Mouse (Mus musculus): ENCODE data around the gene Dnah10. TPM values are rescaled to one million over a fixed set of nuclear protein-coding genes. Genes with fewer than 3 reads are reported as not detected.

Dnah10 gene
- total RNA-seq, 2 experiments from 2014 or later = 0.60 to 1.1 TPM

DNA sequence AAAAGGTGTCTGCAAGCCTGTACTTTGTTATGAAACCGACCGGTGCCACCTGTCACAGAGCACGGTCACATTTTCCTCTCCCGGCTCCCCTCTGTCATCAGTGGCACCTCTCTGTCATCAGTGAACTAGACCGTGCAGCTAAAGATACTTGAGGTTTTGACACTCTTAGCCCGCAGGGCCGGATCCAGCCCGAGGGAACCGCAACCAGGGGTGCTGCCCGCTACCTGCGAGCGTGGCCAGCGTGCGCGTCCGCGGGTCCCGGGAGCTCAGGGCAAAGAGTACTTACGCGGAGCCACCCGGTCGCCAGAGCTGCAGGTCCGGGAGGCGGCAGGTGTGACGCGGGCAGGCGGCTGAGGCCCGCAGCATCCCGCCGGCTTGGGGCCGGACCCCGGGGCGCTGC, 136.6 kb downstream of the Dnah10 start:
- intact Hi-C loops (cut with DNase I) = no loop called here
- peak in 1 of 2 experiments; percentile 45 for DNase-seq (ENCODE audit: low spot score in 2 of 2)

DNA sequence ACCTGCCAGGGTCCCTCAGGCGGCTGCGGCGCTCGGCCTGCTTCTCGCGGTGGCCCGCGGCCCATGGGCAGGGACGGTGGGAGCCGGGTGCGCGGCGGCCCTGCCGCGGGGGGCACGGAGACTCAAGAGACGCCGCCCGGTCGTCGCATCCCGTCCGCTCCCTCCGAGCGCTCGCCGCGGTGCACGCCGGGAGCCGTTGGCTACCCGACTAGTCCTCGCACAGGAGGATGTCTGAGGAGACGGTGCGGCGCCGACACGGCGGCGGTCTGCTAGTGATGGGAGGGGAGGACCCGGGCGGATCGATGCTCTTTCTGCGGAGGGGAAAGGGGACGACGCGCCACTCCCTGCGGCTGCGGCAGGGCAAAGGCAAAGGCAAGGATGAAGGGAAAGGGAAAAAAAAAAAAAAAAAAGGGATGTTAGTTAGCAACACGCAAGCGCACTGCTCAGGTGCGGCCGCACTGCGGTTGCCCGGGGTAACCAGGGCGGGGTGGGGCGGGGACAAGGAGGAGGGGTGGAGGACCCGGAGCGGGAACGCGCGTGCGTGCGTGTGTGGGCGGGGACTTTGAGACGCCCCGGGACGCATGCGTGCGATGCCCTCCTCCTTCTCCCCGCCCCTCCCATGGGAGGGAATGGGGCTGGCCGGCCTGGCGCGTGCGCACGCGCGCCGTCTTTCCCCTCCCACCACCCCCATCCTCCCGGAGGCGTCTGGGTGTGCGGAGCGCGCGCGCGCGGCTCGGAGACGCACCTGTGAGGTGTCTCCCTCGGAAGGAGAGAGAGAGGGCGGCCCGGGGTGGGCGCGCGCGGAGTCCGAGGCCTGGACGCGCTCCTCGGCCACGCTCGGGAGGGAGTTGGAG, 137.4 kb downstream of the Dnah10 start, which contains the start of the genes Ccdc92 and Zfp664:
TSS of gene Ccdc92 (minus strand) at position 412 of the 854 bp plus-strand sequence.
TSS of gene Zfp664 (plus strand) at position 679 of the 854 bp plus-strand sequence.
- DNase-seq (ENCODE audit: low spot score in 2 of 2) = peak; percentile 97 to 99
- intact Hi-C loops (cut with DNase I) = no loop called here

DNA sequence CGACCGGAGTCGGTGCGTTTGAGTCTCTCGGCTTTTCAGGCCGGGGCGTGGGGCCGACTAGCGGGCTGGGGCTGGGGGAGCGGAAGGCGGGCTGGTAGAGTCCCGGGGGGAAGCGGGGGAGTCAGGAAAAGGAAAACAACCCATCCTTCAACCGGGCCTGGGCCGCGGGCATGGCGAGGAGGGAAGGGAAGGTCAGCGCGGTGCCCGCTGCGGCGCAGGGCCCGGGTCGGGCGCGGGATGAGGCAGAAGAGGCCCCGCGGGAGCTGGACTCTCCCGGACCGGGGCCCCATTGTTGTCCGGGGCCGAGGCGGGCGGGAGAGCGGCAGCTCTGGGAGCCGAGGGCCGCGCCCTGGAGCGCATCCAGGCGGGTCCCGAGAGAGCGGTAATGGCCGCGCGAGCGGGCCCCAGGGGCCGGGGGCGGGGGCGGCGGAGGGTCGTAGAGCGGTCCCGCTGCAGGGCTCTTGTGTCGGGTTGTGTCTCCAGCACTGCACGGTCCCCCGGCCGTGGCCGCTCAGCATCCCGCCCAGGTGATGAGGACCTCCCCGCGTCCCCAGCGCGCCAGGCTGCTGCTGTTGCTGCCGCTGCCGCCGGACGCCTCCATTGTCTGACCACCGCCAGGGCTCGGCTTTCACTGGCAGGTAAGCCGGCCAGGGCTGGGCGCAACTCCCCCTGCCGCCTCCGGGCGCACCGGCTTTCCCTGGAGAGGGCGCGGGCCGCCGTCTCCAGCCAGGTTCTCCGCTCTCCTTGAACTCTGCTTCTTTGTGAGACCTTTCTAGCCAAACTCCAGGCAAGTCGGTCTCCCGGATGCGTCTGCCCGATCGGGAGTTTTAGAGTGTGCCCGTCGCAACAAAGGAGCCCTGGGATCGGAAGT, 138.2 kb downstream of the Dnah10 start:
- intact Hi-C loops (cut with DNase I) = no loop called here
- no peak for DNase-seq (ENCODE audit: low spot score in 2 of 2)

DNA sequence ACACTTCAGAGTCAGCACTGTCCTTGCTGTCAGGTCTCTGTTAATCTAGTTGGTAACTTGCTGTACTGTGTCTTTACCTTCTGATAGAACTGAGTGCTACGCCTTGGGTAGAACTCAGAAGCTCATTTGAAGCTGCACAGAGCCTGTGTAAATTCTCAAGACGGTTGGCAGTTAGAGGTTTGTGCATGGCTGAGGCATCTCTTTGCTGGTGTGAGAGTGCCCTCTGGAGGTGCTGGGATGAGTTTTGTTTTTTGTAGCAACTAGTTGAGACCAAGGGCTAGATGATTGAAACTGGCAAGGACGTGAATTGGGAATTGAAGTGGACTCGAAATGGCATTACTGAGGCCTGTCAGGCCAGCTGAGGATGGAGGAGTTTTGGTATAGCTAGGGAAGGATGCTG, 144.1 kb downstream of the Dnah10 start:
- intact Hi-C loops (cut with DNase I) = loop anchor here (5.0 kb wide), 2 partner anchors 92 to 247 kb away; no protein-coding TSS in a partner anchor
- DNase-seq (ENCODE audit: low spot score in 2 of 2) = peak; percentile 68 to 83

DNA sequence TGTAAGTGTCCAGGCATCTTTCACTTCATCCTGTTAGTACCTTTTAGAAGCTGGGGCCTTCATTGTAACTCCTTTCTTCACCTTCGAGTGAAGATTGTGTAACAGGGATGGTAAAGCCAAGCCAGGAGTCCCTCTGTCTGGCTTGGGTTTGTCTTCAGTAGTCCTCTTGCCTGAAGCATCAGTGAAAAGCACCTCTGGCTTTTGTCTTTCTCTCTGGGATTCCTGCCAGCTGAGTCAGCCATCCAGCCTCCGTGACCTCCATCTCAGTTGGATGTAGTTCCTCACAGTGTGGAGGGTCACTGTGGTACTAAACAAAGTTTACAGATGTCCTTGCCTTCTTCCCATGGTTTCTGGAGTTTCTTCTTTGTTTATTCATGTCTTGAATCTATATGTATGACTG, 147.1 kb downstream of the Dnah10 start:
- DNase-seq (ENCODE audit: low spot score in 2 of 2) = no peak
- intact Hi-C loops (cut with DNase I) = no loop called here

DNA sequence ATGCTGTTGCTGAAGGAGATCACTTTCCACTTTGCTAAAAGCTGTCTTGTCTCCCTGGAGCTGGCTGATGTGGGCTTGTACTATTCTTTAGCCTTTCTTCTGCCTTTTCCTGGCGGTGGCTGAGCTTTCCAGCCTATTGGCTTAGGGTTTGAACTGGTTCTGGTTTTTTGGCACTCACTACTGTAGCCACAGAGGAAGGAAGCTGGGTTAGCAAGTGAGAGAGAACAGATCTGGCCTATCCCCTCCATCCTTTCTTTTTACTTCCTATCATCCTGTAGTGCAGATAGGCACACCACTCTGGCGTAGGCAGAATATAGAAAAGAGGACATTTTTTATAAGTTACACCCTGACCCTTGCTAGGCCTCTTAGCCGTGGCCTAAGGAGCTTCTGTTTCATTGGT, 148.2 kb downstream of the Dnah10 start:
- no peak for DNase-seq (ENCODE audit: low spot score in 2 of 2)
- intact Hi-C loops (cut with DNase I) = no loop called here

DNA sequence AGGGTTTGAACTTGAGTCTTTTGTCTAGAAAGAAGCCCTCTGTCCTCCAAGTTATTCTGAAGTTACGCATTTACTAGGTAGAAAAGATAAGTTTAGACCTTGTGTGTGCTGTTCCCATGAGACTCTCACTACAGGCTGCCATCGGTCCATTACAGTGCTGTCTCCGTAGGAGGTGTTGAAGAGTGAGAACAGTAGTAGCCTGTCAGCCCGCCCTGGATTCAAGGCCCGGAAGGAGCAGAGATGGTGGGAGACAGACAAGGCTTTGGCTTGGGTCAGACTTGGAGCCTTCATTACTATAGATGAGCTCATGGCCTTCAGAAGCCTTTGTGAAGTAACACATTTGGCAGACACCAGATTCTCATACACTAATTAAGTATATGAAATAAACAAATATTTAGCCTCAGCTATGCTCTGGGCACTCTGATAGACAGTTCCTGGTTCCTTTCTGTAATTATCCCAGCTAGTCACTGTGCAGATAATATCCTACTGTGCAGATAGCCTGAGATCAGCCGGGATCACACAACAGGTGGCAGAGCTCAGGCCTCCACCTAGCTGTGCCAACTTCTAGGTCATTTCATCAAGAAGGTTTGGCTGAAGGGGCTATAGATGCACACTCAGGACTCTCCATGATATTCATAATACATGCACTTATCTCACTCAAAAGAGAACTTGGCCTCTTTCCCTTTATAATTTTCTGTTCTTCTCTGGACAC, 149.2 kb downstream of the Dnah10 start:
- DNase-seq (ENCODE audit: low spot score in 2 of 2) = no peak
- intact Hi-C loops (cut with DNase I) = no loop called here

DNA sequence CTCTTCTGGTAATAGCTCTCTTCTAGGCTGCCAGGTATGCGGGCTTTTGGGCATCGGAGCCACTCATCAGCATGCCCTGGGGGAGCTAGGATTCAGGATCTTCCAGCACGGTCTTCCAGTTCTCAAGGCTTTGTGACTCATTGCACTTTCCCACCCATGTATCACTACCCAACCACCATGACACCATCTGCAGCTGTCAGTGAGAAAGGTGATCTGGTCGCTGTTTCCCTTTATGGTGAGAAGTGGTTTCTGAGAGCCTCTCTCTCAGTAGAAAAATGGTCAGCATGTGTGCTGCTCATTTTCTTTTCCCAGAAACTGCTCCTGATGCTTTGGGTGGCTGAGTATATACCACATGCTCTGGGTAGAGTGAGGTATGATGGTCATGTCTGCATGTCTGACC, 154.4 kb downstream of the Dnah10 start:
- DNase-seq (ENCODE audit: low spot score in 2 of 2) = no peak
- intact Hi-C loops (cut with DNase I) = no loop called here

DNA sequence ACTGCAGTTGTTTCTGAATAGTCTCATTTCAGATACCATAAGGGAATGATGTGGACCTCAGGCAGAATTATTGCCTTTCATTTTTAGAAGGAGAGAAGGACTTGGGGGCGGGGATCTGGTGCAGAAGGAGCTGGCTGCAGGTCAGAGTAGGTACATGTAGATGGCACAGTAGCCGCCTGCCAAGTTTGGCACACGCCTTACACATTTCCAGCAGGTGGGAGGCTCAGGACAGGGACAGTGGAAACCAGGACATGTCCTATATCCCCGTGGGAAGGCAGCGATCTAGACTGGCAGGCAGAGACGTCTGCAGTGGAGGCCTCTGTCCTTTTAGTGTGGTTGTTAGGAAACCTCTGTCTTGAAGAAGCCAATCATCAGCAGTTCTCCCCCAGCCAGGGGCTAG, 154.9 kb downstream of the Dnah10 start:
- intact Hi-C loops (cut with DNase I) = no loop called here
- no peak for DNase-seq (ENCODE audit: low spot score in 2 of 2)

DNA sequence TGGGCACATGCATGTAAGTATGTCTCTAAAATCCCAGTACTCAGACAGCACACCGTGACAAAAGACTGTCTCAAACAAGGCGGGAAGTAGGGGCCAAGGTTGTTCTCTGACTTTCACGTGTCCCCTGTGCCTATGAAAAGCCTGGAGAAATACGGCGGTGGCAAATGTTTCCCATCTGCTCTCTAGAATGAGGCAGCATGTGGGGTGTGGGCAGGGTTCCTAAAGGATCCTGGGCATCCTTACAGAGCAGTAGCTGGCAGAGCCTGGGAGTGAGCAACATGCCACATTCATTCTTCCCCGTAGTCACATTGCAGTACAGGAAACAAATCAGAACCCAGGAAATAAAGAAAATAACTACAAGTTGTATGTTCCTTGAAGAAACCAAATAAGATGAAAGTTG, 159.0 kb downstream of the Dnah10 start:
- peak; percentile 60 to 92 for DNase-seq (ENCODE audit: low spot score in 2 of 2)
- intact Hi-C loops (cut with DNase I) = no loop called here

Other genes with a start within 250 kb of the Dnah10 start
- 10 to 100 TPM; 18.6 to 19.7 TPM for gene Rilpl2, start 246.7 kb upstream of the Dnah10 start, total RNA-seq (2021)
- 10 to 100 TPM; 21.0 to 27.2 TPM for gene Snrnp35, start 242.0 kb upstream of the Dnah10 start, total RNA-seq (2021)
- gene Rilpl1, start 193.7 kb upstream of the Dnah10 start, total RNA-seq (2021) = 10 to 100 TPM; 75.2 to 95.7 TPM
- gene Tmed2, start 184.4 kb upstream of the Dnah10 start, total RNA-seq (2021) = 100 to 1,000 TPM in 1 of 2 experiments, 10 to 100 TPM in 1; 96.4 to 113 TPM
- 10 to 100 TPM; 22.0 to 27.9 TPM for gene Ddx55, start 172.2 kb upstream of the Dnah10 start, total RNA-seq (2021)
- 10 to 100 TPM; 31.3 to 31.7 TPM for gene Eif2b1, start 146.0 kb upstream of the Dnah10 start, total RNA-seq (2021)
- 10 to 100 TPM; 26.6 to 30.5 TPM for gene Gtf2h3, start 145.9 kb upstream of the Dnah10 start, total RNA-seq (2021)
- 10 to 100 TPM; 64.2 to 65.2 TPM for gene Atp6v0a2, start 96.5 kb upstream of the Dnah10 start, total RNA-seq (2021)
- gene Ccdc92, start 137.3 kb downstream of the Dnah10 start, total RNA-seq (2021) = 10 to 100 TPM; 72.2 to 73.5 TPM
- 10 to 100 TPM; 65.8 to 70.9 TPM for gene Zfp664, start 137.6 kb downstream of the Dnah10 start, total RNA-seq (2021)